Mouse (Mus musculus): ENCODE measurements around the gene Zfp324.

DNA sequence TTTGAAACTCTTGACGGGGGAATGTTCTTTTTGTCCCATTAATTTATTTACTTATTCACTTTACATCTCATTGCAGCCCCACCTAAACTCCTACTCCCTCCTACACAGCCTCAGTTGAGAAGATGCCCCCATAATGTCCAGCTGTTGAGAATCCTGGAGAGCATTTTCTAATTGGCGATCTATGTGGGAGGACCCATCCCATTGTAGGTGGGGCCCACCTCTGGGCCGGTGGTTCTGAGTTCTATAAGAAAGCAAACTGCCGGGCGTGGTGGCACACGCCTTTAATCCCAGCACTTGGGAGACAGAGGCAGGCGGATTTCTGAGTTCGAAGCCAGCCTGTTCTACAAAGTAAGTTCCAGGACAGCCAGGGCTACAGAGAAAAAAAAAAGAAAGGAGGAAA lies 21.3 kb downstream of the Zfp324 start:
- TF ChIP-seq EP300 (IDR thresholded peaks at IDR 0.05; ENCODE audit: insufficient read depth, low read depth, low read length), result no peak
- no peak for TF ChIP-seq POLR2A (IDR thresholded peaks at IDR 0.05; ENCODE audit: insufficient read depth, low read depth, low read length)

Measured in heart, adult 2 months (tissue).